Mouse (Mus musculus): ENCODE measurements around the gene Amdhd2. TPM values are rescaled to one million over a fixed set of nuclear protein-coding genes. Genes with fewer than 3 reads are reported as not detected.

The Amdhd2 gene
- polyA plus RNA-seq, 1 experiment from 2014 or later, result 44.5 TPM

GRCm38 (mm10) chr17:24164566-24165259, 1.1 kb upstream of the Amdhd2 start:
- Histone ChIP-seq H3K9me3 (no peaks in the 10 kb centered on the region), H3K27me3 (ENCODE audit: insufficient read depth, poor library complexity, severe bottlenecking) (no peaks in the 10 kb centered on the region), H3K4me3 (0 out of 2 replicates have a peak overlapping the region, but pooled peaks have one; percentile 8), H3K4me1 (peaks cover 35% of the 10 kb centered on the region), H3K27ac (no peak overlapping the region), H3K36me3 (peaks cover 31% of the 10 kb centered on the region)
- DNase-seq (ENCODE audit: low spot score), result no peak
- 77% methylated on average over 11 of the region's 11 CpGs for WGBS

- no peak for DNase-seq (ENCODE audit: low spot score)
- peaks cover 28% of the 10 kb centered on the region for H3K4me1 ChIP-seq
- no peaks in the 10 kb centered on the region for H3K9me3 ChIP-seq
- peak overlapping the region; percentile 93 for H3K27ac ChIP-seq
- 16% methylated on average over 17 of the region's 17 CpGs for WGBS
- no peaks in the 10 kb centered on the region for H3K27me3 ChIP-seq (ENCODE audit: insufficient read depth, poor library complexity, severe bottlenecking)
- peaks cover 34% of the 10 kb centered on the region for H3K36me3 ChIP-seq
- peak overlapping the region; percentile 82 for H3K4me3 ChIP-seq
Observed at GRCm38 (mm10) chr17:24162584-24163175, 886 bp downstream of the Amdhd2 start.

- no peak for DNase-seq (ENCODE audit: low spot score)
- Histone ChIP-seq H3K4me3 (no peak overlapping the region), H3K9me3 (no peaks in the 10 kb centered on the region), H3K36me3 (peaks cover 35% of the 10 kb centered on the region), H3K27me3 (ENCODE audit: insufficient read depth, poor library complexity, severe bottlenecking) (no peaks in the 10 kb centered on the region), H3K27ac (no peak overlapping the region), H3K4me1 (peaks cover 26% of the 10 kb centered on the region)
- 76% methylated on average over 5 of the region's 5 CpGs for WGBS
Observed at GRCm38 (mm10) chr17:24161466-24161865, 2.1 kb downstream of the Amdhd2 start.

GRCm38 (mm10) chr17:24157526-24157925, 6.0 kb downstream of the Amdhd2 start:
- WGBS, result 90% methylated on average over 4 of the region's 4 CpGs
- Histone ChIP-seq H3K27me3 (ENCODE audit: insufficient read depth, poor library complexity, severe bottlenecking) (no peaks in the 10 kb centered on the region), H3K9me3 (no peaks in the 10 kb centered on the region), H3K4me3 (no peak overlapping the region), H3K27ac (no peak overlapping the region), H3K36me3 (peaks cover 38% of the 10 kb centered on the region), H3K4me1 (peaks cover 7% of the 10 kb centered on the region)
- no peak for DNase-seq (ENCODE audit: low spot score)

DNA sequence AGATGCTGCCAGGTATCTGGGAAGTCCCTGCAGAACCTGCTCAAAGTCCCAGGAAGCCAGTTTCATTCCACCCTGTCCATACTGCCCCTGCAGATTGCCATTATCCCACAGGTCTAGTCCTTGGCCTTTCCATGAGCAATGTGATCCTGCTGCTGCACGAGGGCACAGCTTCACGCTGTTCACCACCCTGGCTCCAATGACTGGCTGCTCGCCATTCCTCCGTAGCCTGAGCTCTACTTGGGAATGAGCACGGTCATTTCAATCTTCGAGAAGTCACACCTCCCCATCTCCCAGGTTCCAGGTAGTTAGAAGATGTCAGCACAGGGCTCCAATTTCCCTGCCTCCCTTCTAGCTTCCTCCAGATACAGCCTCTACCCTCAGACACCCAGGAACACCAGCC, 6.4 kb downstream of the Amdhd2 start:
- H3K9me3 ChIP-seq, result no peaks in the 10 kb centered on the region
- WGBS, result 92% methylated on average over 6 of the region's 6 CpGs
- no peak overlapping the region for H3K4me3 ChIP-seq
- H3K4me1 ChIP-seq, result peaks cover 9% of the 10 kb centered on the region; the same call in 1 of the 2 replicates
- H3K27me3 ChIP-seq (ENCODE audit: insufficient read depth, poor library complexity, severe bottlenecking), result no peaks in the 10 kb centered on the region
- no peak for DNase-seq (ENCODE audit: low spot score)
- H3K36me3 ChIP-seq, result peaks cover 38% of the 10 kb centered on the region
- no peak overlapping the region for H3K27ac ChIP-seq

DNA sequence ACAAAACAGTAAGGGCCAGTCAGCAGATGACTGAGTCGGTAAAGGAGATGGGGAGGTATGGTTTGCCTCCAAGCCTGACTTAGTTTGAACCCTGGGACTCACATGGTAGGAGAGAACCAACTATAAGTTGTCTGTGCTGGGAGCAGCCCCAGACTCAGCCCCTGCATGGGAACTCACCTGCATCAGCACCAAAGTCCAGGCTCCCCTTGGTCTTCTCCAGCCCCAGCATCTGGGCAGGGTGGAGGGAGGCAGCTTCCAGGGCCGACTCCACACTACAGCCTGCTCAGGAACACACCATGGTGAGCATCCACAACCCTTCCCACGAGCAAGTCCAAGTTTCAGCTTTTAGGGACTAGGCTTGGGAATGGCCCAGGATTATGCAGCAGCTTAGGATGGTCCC, 7.2 kb downstream of the Amdhd2 start:
- no peak overlapping the region for H3K27ac ChIP-seq
- H3K4me3 ChIP-seq, result no peak overlapping the region
- H3K4me1 ChIP-seq, result peaks cover 12% of the 10 kb centered on the region; the same call in 1 of the 2 replicates
- WGBS, result 85% methylated on average over 3 of the region's 3 CpGs
- peaks cover 38% of the 10 kb centered on the region for H3K36me3 ChIP-seq
- H3K9me3 ChIP-seq, result no peaks in the 10 kb centered on the region
- DNase-seq (ENCODE audit: low spot score), result no peak
- no peaks in the 10 kb centered on the region for H3K27me3 ChIP-seq (ENCODE audit: insufficient read depth, poor library complexity, severe bottlenecking)

DNA sequence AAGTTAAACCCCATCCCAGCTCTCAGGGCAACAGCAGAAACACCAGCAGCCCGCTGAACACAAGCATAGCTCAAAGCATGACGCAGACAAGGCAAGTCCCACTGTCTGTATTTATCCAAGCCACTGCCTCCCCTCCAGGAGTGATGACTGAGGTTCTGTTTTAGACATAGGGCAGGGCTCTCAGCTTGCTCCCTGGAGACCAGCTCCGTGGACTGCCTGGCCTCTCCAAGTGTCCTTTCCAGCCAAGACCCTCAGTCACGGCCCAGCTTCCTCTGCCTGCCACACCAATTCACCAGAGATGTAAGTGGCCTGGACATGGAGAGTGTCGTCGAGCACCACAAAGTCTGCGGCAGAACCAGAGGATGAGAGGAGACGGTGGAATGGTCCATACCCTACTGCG, 7.8 kb downstream of the Amdhd2 start:
- no peaks in the 10 kb centered on the region for H3K9me3 ChIP-seq
- WGBS, result 85% methylated on average over 9 of the region's 9 CpGs
- H3K27me3 ChIP-seq (ENCODE audit: insufficient read depth, poor library complexity, severe bottlenecking), result no peaks in the 10 kb centered on the region
- H3K27ac ChIP-seq, result no peak overlapping the region
- H3K36me3 ChIP-seq, result peaks cover 38% of the 10 kb centered on the region
- H3K4me3 ChIP-seq, result no peak overlapping the region
- peaks cover 10% of the 10 kb centered on the region; the same call in 1 of the 2 replicates for H3K4me1 ChIP-seq
- DNase-seq (ENCODE audit: low spot score), result no peak

DNA sequence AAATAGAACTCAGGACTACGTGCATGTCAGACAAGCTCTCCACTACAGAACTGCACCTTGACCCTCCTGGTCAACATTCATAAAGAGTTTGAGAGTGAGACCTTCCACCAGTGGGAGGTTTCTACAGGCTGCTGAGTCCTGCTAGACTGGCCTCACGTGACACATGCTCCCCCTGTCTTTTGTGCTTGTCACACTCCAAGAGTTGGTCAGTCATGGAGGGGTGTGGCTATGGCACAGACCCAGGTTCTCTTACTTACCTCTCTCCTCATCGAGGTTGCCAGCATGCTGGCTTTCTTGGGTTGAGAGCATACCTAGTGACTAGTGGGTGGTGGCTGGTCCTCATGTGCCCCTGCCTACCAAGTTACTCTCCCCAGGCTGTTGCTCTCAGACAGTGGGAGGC, 9.1 kb downstream of the Amdhd2 start:
- WGBS, result 67% methylated on average over 3 of the region's 3 CpGs

GRCm38 (mm10) chr17:24151890-24152563, 11.5 kb downstream of the Amdhd2 start:
- WGBS, result 2% methylated on average over 26 of the region's 26 CpGs
- DNase-seq (ENCODE audit: low spot score), result peak; percentile 95
- peak overlapping the region; percentile 52; the same call in 1 of the 2 replicates for H3K27ac ChIP-seq
- H3K36me3 ChIP-seq, result peaks cover 24% of the 10 kb centered on the region; the same call in 1 of the 2 replicates
- peaks cover 10% of the 10 kb centered on the region; the same call in 1 of the 2 replicates for H3K4me1 ChIP-seq
- no peaks in the 10 kb centered on the region for H3K9me3 ChIP-seq
- H3K4me3 ChIP-seq, result peak overlapping the region; percentile 62
- H3K27me3 ChIP-seq (ENCODE audit: insufficient read depth, poor library complexity, severe bottlenecking), result no peaks in the 10 kb centered on the region

More for the DNA sequence above, 9.1 kb downstream of the Amdhd2 start:
- Histone ChIP-seq H3K9me3 (no peaks in the 10 kb centered on the region), H3K27ac (no peak overlapping the region), H3K36me3 (peaks cover 38% of the 10 kb centered on the region), H3K27me3 (ENCODE audit: insufficient read depth, poor library complexity, severe bottlenecking) (no peaks in the 10 kb centered on the region), H3K4me1 (peaks cover 10% of the 10 kb centered on the region; the same call in 1 of the 2 replicates), H3K4me3 (no peak overlapping the region)
- no peak for DNase-seq (ENCODE audit: low spot score)

GRCm38 (mm10) chr17:24151382-24151781, 12.2 kb downstream of the Amdhd2 start:
- 16% methylated on average over 7 of the region's 7 CpGs for WGBS
- Histone ChIP-seq H3K27me3 (ENCODE audit: insufficient read depth, poor library complexity, severe bottlenecking) (no peaks in the 10 kb centered on the region), H3K27ac (no peak overlapping the region), H3K4me1 (peaks cover 10% of the 10 kb centered on the region; the same call in 1 of the 2 replicates), H3K36me3 (peaks cover 18% of the 10 kb centered on the region; the same call in 1 of the 2 replicates), H3K9me3 (no peaks in the 10 kb centered on the region), H3K4me3 (peak overlapping the region; percentile 62)
- no peak for DNase-seq (ENCODE audit: low spot score)

DNA sequence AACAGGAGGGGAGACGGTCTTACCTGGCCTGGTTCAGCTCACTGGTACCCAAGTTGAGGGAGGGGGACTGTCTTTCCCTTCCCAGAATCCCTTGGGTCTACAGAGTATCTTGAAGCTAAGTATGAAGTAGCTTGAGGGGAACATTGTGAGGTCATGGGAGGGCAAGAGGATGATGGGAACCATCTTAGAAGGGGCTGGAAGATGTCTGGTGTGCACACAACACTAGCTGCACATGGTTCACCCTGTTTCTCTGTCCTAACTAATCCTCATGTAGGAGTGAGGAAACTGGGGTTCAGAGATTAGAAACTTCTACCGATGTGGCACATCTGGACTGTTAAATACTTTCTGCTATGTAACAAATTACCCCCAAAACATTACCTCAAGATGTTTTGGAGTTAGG, 12.7 kb downstream of the Amdhd2 start, which contains the start of gene Pdpk1:
TSS of gene Pdpk1 (minus strand) at position 101 of the 400 bp plus-strand sequence.
- H3K36me3 ChIP-seq, result peaks cover 13% of the 10 kb centered on the region; the same call in 1 of the 2 replicates
- no peaks in the 10 kb centered on the region for H3K27me3 ChIP-seq (ENCODE audit: insufficient read depth, poor library complexity, severe bottlenecking)
- no peaks in the 10 kb centered on the region for H3K9me3 ChIP-seq
- 82% methylated on average over 2 of the region's 2 CpGs for WGBS
- H3K4me3 ChIP-seq, result peak within 1 kb of the TSS; percentile 62
- H3K4me1 ChIP-seq, result peaks cover 10% of the 10 kb centered on the region; the same call in 1 of the 2 replicates
- H3K27ac ChIP-seq, result peak within 1 kb of the TSS; percentile 52; the same call in 1 of the 2 replicates
- DNase-seq (ENCODE audit: low spot score), result no peak

DNA sequence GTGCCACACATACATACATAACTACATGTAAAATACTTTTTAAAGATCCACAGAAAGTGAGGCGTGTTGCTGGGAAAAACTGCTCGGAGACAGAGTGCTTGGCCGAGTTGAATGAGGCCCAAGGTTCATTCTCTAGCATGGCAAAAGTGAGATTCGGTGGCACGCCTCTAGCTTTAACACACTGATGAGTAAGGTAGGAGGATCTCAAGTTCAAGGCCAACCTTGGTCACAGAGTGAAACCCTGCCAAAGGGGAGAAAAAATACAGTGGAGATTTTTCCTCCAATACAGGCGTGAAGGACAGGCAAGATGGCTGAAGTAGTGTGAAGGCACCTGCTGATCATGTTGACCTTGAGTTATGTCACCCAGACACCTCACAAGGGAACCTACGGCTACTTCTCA, 14.1 kb downstream of the Amdhd2 start:
- Histone ChIP-seq H3K9me3 (no peaks in the 10 kb centered on the region), H3K27me3 (ENCODE audit: insufficient read depth, poor library complexity, severe bottlenecking) (no peaks in the 10 kb centered on the region), H3K36me3 (no peaks in the 10 kb centered on the region), H3K4me3 (no peak overlapping the region), H3K4me1 (peaks cover 10% of the 10 kb centered on the region; the same call in 1 of the 2 replicates), H3K27ac (no peak overlapping the region)
- 80% methylated on average over 7 of the region's 7 CpGs for WGBS
- no peak for DNase-seq (ENCODE audit: low spot score)

DNA sequence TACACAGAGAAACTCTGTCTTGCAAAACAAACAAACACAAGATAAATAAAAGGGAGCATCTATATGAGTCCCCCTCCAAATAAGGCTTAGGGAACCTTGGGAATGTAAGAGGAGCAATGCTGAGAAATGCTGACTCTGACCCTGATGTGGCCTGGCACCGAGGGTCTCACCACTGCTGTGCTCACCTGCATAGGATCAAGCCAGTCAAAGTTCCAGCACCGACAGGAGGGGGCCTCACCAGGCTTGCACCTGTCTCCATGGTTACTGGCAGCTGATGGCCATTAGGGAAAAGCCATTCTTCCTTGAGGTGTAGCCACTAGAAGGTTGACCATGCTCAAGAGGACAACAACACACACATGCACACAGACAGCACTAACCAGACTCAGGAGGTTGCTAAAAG, 20.7 kb downstream of the Amdhd2 start:
- H3K9me3 ChIP-seq, result no peaks in the 10 kb centered on the region
- H3K27me3 ChIP-seq (ENCODE audit: insufficient read depth, poor library complexity, severe bottlenecking), result no peaks in the 10 kb centered on the region
- H3K36me3 ChIP-seq, result no peaks in the 10 kb centered on the region
- peaks cover 11% of the 10 kb centered on the region for H3K4me1 ChIP-seq
- no peak overlapping the region for H3K4me3 ChIP-seq
- no peak overlapping the region for H3K27ac ChIP-seq
- no peak for DNase-seq (ENCODE audit: low spot score)
- WGBS, result 38% methylated on average over 2 of the region's 2 CpGs

Measured in heart, embryonic 10.5 days (tissue).